Mouse (Mus musculus): ENCODE data around the gene Eif5a. TPM values are rescaled to one million over a fixed set of nuclear protein-coding genes. Genes with fewer than 3 reads are reported as not detected.
A peak's percentile ranks its signal among the peaks of the same experiment; 100 is the strongest.

Gene Eif5a
- total and polyA plus RNA-seq, 3 experiments, result 763 to 2,879 (median 1,285) TPM

- H3K4me3 ChIP-seq (ENCODE audit: low read depth, low read length), result no peak within 1 kb of the TSS; the same call in 1 of the 2 replicates
- ATAC-seq (ENCODE audit: extremely low read depth, insufficient number of reproducible peaks, low FRiP score, poor library complexity, severe bottlenecking), result no peak
These were observed 43.9 kb downstream of the Eif5a start, which contains the start of gene Tmem95 for GRCm38 (mm10) chr11:69877878-69878277. Gene Tmem95, minus strand, starts transcription at chr11:69878018.

GRCm38 (mm10) chr11:69876867-69877266 lies 44.9 kb downstream of the Eif5a start:
- peak; percentile 64 for DNase-seq (ENCODE audit: low spot score)
- TF ChIP-seq POLR2AphosphoS5 (IDR thresholded peaks at IDR 0.05; ENCODE audit: insufficient replicate concordance, low read depth, low read length), result no peak
- TF ChIP-seq GATA2 (IDR thresholded peaks at IDR 0.05; ENCODE audit: borderline replicate concordance, low read depth, low read length), result no peak
- TF ChIP-seq CTCF (IDR thresholded peaks at IDR 0.05; ENCODE audit: low read depth, low read length), result peak; percentile 90
- no peak for TF ChIP-seq GATA1 (IDR thresholded peaks at IDR 0.05; ENCODE audit: borderline replicate concordance, low read length)
- ATAC-seq (ENCODE audit: extremely low read depth, insufficient number of reproducible peaks, low FRiP score, poor library complexity, severe bottlenecking), result no peak; the same call in 1 of the 2 replicates
- Histone ChIP-seq H3K4me3 (ENCODE audit: low read depth, low read length) (no peak overlapping the region; the same call in 1 of the 2 replicates), H3K9me3 (replicated peaks) (no peaks in the 10 kb centered on the region), H3K36me3 (replicated peaks) (peaks cover 15% of the 10 kb centered on the region), H3K4me1 (ENCODE audit: insufficient read depth, low read depth, low read length) (peaks cover 52% of the 10 kb centered on the region), H3K27me3 (ENCODE audit: insufficient read depth, low read length) (peaks cover 19% of the 10 kb centered on the region)

More at GRCm38 (mm10) chr11:69877878-69878277, 43.9 kb downstream of the Eif5a start, which contains the start of gene Tmem95:
- TF ChIP-seq GATA1 (IDR thresholded peaks at IDR 0.05; ENCODE audit: borderline replicate concordance, low read length), result no peak
- TF ChIP-seq POLR2AphosphoS5 (IDR thresholded peaks at IDR 0.05; ENCODE audit: insufficient replicate concordance, low read depth, low read length), result no peak
- Histone ChIP-seq H3K27me3 (ENCODE audit: insufficient read depth, low read length) (peaks cover 15% of the 10 kb centered on the region), H3K4me1 (ENCODE audit: insufficient read depth, low read depth, low read length) (peaks cover 56% of the 10 kb centered on the region), H3K36me3 (replicated peaks) (peaks cover 25% of the 10 kb centered on the region), H3K9me3 (replicated peaks) (no peaks in the 10 kb centered on the region)
- no peak for DNase-seq (ENCODE audit: low spot score)

- H3K36me3 ChIP-seq (replicated peaks), result peaks cover 8% of the 10 kb centered on the region
- TF ChIP-seq GATA1 (IDR thresholded peaks at IDR 0.05; ENCODE audit: borderline replicate concordance, low read length) (no peak), GATA2 (IDR thresholded peaks at IDR 0.05; ENCODE audit: borderline replicate concordance, low read depth, low read length) (no peak), CTCF (IDR thresholded peaks at IDR 0.05; ENCODE audit: low read depth, low read length) (no peak), TAL1 (conservative IDR thresholded peaks at IDR 0.05; ENCODE audit: low read depth, low read length) (no peak), POLR2AphosphoS5 (IDR thresholded peaks at IDR 0.05; ENCODE audit: insufficient replicate concordance, low read depth, low read length) (no peak)
- peaks cover 45% of the 10 kb centered on the region for H3K4me1 ChIP-seq (ENCODE audit: insufficient read depth, low read depth, low read length)
- no peak for DNase-seq (ENCODE audit: low spot score)
- ATAC-seq (ENCODE audit: extremely low read depth, insufficient number of reproducible peaks, low FRiP score, poor library complexity, severe bottlenecking), result no peak
- H3K9me3 ChIP-seq (replicated peaks), result no peaks in the 10 kb centered on the region
- H3K27me3 ChIP-seq (ENCODE audit: insufficient read depth, low read length), result peaks cover 21% of the 10 kb centered on the region
- no peak overlapping the region for H3K4me3 ChIP-seq (ENCODE audit: low read depth, low read length)
These were observed 45.6 kb downstream of the Eif5a start for GRCm38 (mm10) chr11:69876186-69876585.

- DNase-seq (ENCODE audit: low spot score) (no peak), ATAC-seq (ENCODE audit: extremely low read depth, insufficient number of reproducible peaks, low FRiP score, poor library complexity, severe bottlenecking) (no peak)
- Histone ChIP-seq H3K4me1 (ENCODE audit: insufficient read depth, low read depth, low read length) (peaks cover 16% of the 10 kb centered on the region), H3K9me3 (replicated peaks) (no peaks in the 10 kb centered on the region), H3K4me3 (ENCODE audit: low read depth, low read length) (no peak overlapping the region), H3K36me3 (replicated peaks) (no peaks in the 10 kb centered on the region), H3K27me3 (ENCODE audit: insufficient read depth, low read length) (peaks cover 26% of the 10 kb centered on the region)
- TF ChIP-seq CTCF (IDR thresholded peaks at IDR 0.05; ENCODE audit: low read depth, low read length) (no peak), GATA2 (IDR thresholded peaks at IDR 0.05; ENCODE audit: borderline replicate concordance, low read depth, low read length) (no peak), POLR2AphosphoS5 (IDR thresholded peaks at IDR 0.05; ENCODE audit: insufficient replicate concordance, low read depth, low read length) (no peak), GATA1 (IDR thresholded peaks at IDR 0.05; ENCODE audit: borderline replicate concordance, low read length) (no peak), TAL1 (conservative IDR thresholded peaks at IDR 0.05; ENCODE audit: low read depth, low read length) (no peak)
These were observed 49.3 kb downstream of the Eif5a start for GRCm38 (mm10) chr11:69872451-69872850.

- Histone ChIP-seq H3K4me3 (ENCODE audit: low read depth, low read length) (no peak overlapping the region), H3K27me3 (ENCODE audit: insufficient read depth, low read length) (peaks cover 32% of the 10 kb centered on the region), H3K36me3 (replicated peaks) (no peaks in the 10 kb centered on the region), H3K9me3 (replicated peaks) (no peaks in the 10 kb centered on the region), H3K4me1 (ENCODE audit: insufficient read depth, low read depth, low read length) (peaks cover 16% of the 10 kb centered on the region)
- ATAC-seq (ENCODE audit: extremely low read depth, insufficient number of reproducible peaks, low FRiP score, poor library complexity, severe bottlenecking) (no peak), DNase-seq (ENCODE audit: low spot score) (no peak)
- TF ChIP-seq CTCF (IDR thresholded peaks at IDR 0.05; ENCODE audit: low read depth, low read length) (no peak), GATA2 (IDR thresholded peaks at IDR 0.05; ENCODE audit: borderline replicate concordance, low read depth, low read length) (no peak), TAL1 (conservative IDR thresholded peaks at IDR 0.05; ENCODE audit: low read depth, low read length) (no peak), POLR2AphosphoS5 (IDR thresholded peaks at IDR 0.05; ENCODE audit: insufficient replicate concordance, low read depth, low read length) (no peak), GATA1 (IDR thresholded peaks at IDR 0.05; ENCODE audit: borderline replicate concordance, low read length) (no peak)
These were observed 49.9 kb downstream of the Eif5a start for GRCm38 (mm10) chr11:69871822-69872221.

GRCm38 (mm10) chr11:69870289-69871069 lies 51.3 kb downstream of the Eif5a start:
- Histone ChIP-seq H3K9me3 (replicated peaks) (no peaks in the 10 kb centered on the region), H3K36me3 (replicated peaks) (no peaks in the 10 kb centered on the region), H3K4me1 (ENCODE audit: insufficient read depth, low read depth, low read length) (peaks cover 8% of the 10 kb centered on the region; the same call in 1 of the 2 replicates), H3K27me3 (ENCODE audit: insufficient read depth, low read length) (peaks cover 43% of the 10 kb centered on the region), H3K4me3 (ENCODE audit: low read depth, low read length) (no peak overlapping the region)
- ATAC-seq (ENCODE audit: extremely low read depth, insufficient number of reproducible peaks, low FRiP score, poor library complexity, severe bottlenecking) (no peak), DNase-seq (ENCODE audit: low spot score) (no peak)
- TF ChIP-seq POLR2AphosphoS5 (IDR thresholded peaks at IDR 0.05; ENCODE audit: insufficient replicate concordance, low read depth, low read length) (no peak), TAL1 (conservative IDR thresholded peaks at IDR 0.05; ENCODE audit: low read depth, low read length) (no peak), GATA1 (IDR thresholded peaks at IDR 0.05; ENCODE audit: borderline replicate concordance, low read length) (no peak), CTCF (IDR thresholded peaks at IDR 0.05; ENCODE audit: low read depth, low read length) (no peak), GATA2 (IDR thresholded peaks at IDR 0.05; ENCODE audit: borderline replicate concordance, low read depth, low read length) (no peak)
